Mouse (Mus musculus) embryonic facial prominence, embryonic 14.5 days (tissue): ENCODE results near the gene Clta. TPM values are rescaled to one million over a fixed set of nuclear protein-coding genes. Genes with fewer than 3 reads are reported as not detected.

Experiments used
- ATAC-seq: fragments of 200-750 bp; cut with Nextera tagmentation; 2 replicates; pipeline ENCODE4 v1.8.0; 2017; ENCODE audit warnings: low read depth, moderate number of reproducible peaks, moderate TSS enrichment
- DNase-seq: peaks from one replicate; pipeline ENCODE4 v3.0.0-alpha.2; 2015; ENCODE audit warnings: low spot score
- H3K27ac ChIP-seq: fragments of 300-500 bp; sonication (generic); replicated peaks from 2 replicates; pipeline ENCODE4 v1.5.1; 2014; ENCODE audit warnings: low read depth, mild to moderate bottlenecking, low read length, moderate library complexity
- H3K27me3 ChIP-seq: fragments of 300-500 bp; sonication (generic); replicated peaks from 2 replicates; pipeline ENCODE4 v1.6.1; 2014; ENCODE audit warnings: low read length; ENCODE audit not compliant: control insufficient read depth, insufficient read depth
- H3K36me3 ChIP-seq: fragments of 300-500 bp; sonication (generic); 2 replicates; pipeline ENCODE4 v1.6.1; 2014; ENCODE audit warnings: low read length, mixed read lengths; ENCODE audit not compliant: control insufficient read depth, insufficient read depth
- H3K4me1 ChIP-seq: fragments of 300-500 bp; sonication (generic); 2 replicates; pipeline ENCODE4 v1.6.1; 2014; ENCODE audit warnings: antibody characterized with exemption, low read length; ENCODE audit not compliant: control insufficient read depth, insufficient read depth
- H3K4me2 ChIP-seq: fragments of 300-500 bp; sonication (generic); 2 replicates; pipeline ENCODE4 v1.6.1; 2014; ENCODE audit warnings: low read depth, mild to moderate bottlenecking, low read length, moderate library complexity, mixed read lengths
- H3K4me3 ChIP-seq: fragments of 300-500 bp; sonication (generic); 2 replicates; pipeline ENCODE4 v1.5.1; 2014; ENCODE audit warnings: low read depth, mild to moderate bottlenecking, low read length
- H3K9ac ChIP-seq: fragments of 300-500 bp; sonication (generic); 2 replicates; pipeline ENCODE4 v1.6.1; 2014; ENCODE audit warnings: low read depth, mild to moderate bottlenecking, low read length, moderate library complexity, mixed read lengths
- H3K9me3 ChIP-seq: fragments of 300-500 bp; sonication (generic); 2 replicates; pipeline ENCODE4 v1.6.1; 2016; ENCODE audit warnings: low read length; ENCODE audit not compliant: control insufficient read depth
- WGBS: fragments of 180-500 bp; shearing (Covaris S2); extraction: QIAGEN DNeasy Blood & Tissue Kit; methylation state at CpG from one replicate; pipeline ENCODE4 v1.1.7; 2014; 5-methylcytosine and 5-hydroxymethylcytosine counted together
- polyA plus RNA-seq: library from polyadenylated mRNA; unstranded; fragments of >200 nt; fragmentation: Nextera tagmentation; extraction: Ambion mirVana; gene quantifications from 2 replicates; pipeline ENCODE4 v1.2.1, GENCODE M21; 2014

Gene Clta
- polyA plus RNA-seq, 1 experiment from 2014 or later = 258 TPM

GRCm38 (mm10) chr4:44078358-44078933, 74.2 kb downstream of the Clta start:
- no peaks in the 10 kb centered on the region; the same call in 1 of the 2 replicates for H3K4me1 ChIP-seq
- H3K4me3 ChIP-seq = no peak overlapping the region
- no peak overlapping the region for H3K27ac ChIP-seq
- no peaks in the 10 kb centered on the region for H3K27me3 ChIP-seq
- H3K9me3 ChIP-seq = no peaks in the 10 kb centered on the region
- H3K4me2 ChIP-seq = no peak overlapping the region
- 87% methylated on average over 7 of the region's 7 CpGs for WGBS
- no peak overlapping the region for H3K9ac ChIP-seq
- DNase-seq = no peak
- no peak for ATAC-seq
- no peaks in the 10 kb centered on the region for H3K36me3 ChIP-seq

Other genes with a start within 250 kb of the Clta start
- not detected in 2 replicates for gene Olfr159, start 233.4 kb upstream of the Clta start, polyA plus RNA-seq
- gene Olfr156, start 180.6 kb upstream of the Clta start, polyA plus RNA-seq = not detected in 2 replicates
- gene Olfr157, start 164.3 kb upstream of the Clta start, polyA plus RNA-seq = not detected in 2 replicates
- not detected in 2 replicates for gene Olfr155, start 152.9 kb upstream of the Clta start, polyA plus RNA-seq
- 42.3 and 47.3 TPM in 2 replicates for gene Reck, start 128.9 kb upstream of the Clta start, polyA plus RNA-seq
- 121 and 129 TPM in 2 replicates for gene Glipr2, start 47.1 kb upstream of the Clta start, polyA plus RNA-seq
- not detected in 2 replicates for gene Ccin, start 21.0 kb upstream of the Clta start, polyA plus RNA-seq
- gene Gne, start 79.7 kb downstream of the Clta start, polyA plus RNA-seq = 27.6 and 29.0 TPM in 2 replicates
- 22.5 and 24.3 TPM in 2 replicates for gene Rnf38, start 229.3 kb downstream of the Clta start, polyA plus RNA-seq